Mouse (Mus musculus): ENCODE results near the gene Gjb4. TPM values are rescaled to one million over a fixed set of nuclear protein-coding genes. Genes with fewer than 3 reads are reported as not detected.

Gjb4 gene
- total and polyA plus RNA-seq, 2 experiments from 2014 or later = not detected

DNA sequence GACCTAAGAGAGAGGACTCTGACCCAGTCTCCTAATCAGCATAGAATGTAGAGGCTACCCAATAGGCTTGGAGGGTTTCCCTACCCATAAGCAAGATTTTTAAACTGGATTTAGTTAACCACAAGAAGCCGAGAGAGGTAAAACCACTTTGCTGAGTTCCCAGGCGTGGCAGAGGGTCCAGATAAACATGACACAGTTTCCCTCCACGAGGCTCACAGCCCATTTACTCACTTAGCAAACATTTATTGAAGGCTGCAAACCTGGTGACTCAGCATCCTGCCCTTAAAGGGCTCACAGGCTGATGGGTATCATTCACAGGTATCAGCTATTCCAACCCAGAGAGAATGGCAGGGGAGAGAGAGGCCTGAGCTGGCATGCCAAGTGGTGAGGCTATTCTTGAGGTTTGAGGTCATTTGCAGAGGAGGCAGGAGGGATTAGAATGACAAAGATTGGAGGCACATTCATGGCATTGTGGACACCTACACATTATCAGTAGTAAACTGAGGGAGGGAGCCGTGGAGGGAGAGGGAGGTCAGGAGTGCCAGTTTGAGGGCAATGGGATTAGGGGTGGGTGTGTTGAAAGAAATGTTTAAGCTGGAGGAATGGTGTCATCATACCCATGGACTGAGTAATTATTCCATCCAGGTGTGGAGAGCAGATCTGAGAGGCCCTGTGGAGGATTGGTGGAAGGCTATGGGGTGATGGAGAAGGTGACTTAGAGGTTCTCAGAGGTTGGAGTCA lies 4.2 kb downstream of the Gjb4 start:
- no peak for DNase-seq
- TF ChIP-seq CTCF (IDR thresholded peaks at IDR 0.05; ENCODE audit: low read depth) = no peak
- Histone ChIP-seq H3K36me3 (ENCODE audit: insufficient read depth) (no peaks in the 10 kb centered on the region), H3K4me2 (ENCODE audit: low read depth) (no peak overlapping the region), H3K27ac (ENCODE audit: low read depth, low read length) (no peak overlapping the region), H3K9me3 (ENCODE audit: low read length) (no peaks in the 10 kb centered on the region), H3K4me1 (ENCODE audit: insufficient read depth) (no peaks in the 10 kb centered on the region), H3K27me3 (ENCODE audit: insufficient read depth, low read length) (no peaks in the 10 kb centered on the region), H3K4me3 (ENCODE audit: low read depth, low read length) (no peak overlapping the region), H3K9ac (no peak overlapping the region)
- WGBS = 67% methylated on average over 4 of the region's 4 CpGs
- ATAC-seq = no peak

DNA sequence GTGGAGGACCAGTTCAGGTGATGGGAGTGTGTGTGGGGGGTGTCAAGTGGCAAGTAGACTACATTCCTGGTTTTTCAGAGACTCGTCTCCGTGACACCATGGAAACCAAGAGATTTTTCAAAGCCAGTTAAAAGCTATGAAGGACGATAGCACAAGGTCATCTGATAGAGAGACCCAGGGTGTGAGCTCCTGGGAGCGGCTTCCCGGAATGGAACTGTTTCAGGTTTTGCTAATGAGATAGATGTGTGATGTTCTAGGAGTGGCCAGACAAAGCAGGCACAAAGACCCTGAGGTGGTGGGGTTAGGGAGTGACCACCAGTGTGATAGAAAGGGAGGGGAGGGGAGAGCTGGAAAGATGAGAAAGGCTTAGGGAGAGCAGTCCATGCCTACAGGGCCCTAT lies 8.9 kb downstream of the Gjb4 start:
- no peak overlapping the region for H3K27ac ChIP-seq (ENCODE audit: low read depth, low read length)
- no peak overlapping the region for H3K9ac ChIP-seq
- no peaks in the 10 kb centered on the region for H3K9me3 ChIP-seq (ENCODE audit: low read length)
- TF ChIP-seq CTCF (IDR thresholded peaks at IDR 0.05; ENCODE audit: low read depth) = no peak
- WGBS = 86% methylated on average over 5 of the region's 5 CpGs
- H3K36me3 ChIP-seq (ENCODE audit: insufficient read depth) = no peaks in the 10 kb centered on the region
- DNase-seq = no peak
- H3K4me2 ChIP-seq (ENCODE audit: low read depth) = no peak overlapping the region
- no peak overlapping the region for H3K4me3 ChIP-seq (ENCODE audit: low read depth, low read length)
- H3K27me3 ChIP-seq (ENCODE audit: insufficient read depth, low read length) = no peaks in the 10 kb centered on the region
- no peaks in the 10 kb centered on the region for H3K4me1 ChIP-seq (ENCODE audit: insufficient read depth)
- ATAC-seq = no peak

DNA sequence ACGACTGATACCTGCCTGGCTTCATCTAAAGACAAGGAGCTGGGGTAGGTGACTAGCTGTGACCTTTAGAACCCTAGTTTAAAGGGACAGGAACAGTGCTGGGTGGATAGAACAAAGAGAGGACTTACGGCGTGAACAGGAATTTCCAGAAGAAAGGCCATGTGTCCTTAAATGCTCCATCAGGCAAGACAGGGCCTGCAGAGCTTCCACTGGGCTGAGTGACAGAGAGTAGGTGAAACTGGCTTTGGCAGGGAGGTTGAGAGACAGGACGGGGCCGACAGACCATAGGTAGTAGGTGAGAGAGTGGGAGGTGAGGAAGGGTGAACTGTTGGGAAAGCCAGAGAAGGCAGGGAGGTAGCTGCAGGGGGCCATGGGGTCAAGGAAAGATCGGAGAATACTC lies 12.5 kb downstream of the Gjb4 start:
- Histone ChIP-seq H3K4me3 (ENCODE audit: low read depth, low read length) (no peak overlapping the region), H3K27me3 (ENCODE audit: insufficient read depth, low read length) (no peaks in the 10 kb centered on the region), H3K4me2 (ENCODE audit: low read depth) (no peak overlapping the region), H3K9me3 (ENCODE audit: low read length) (no peaks in the 10 kb centered on the region), H3K36me3 (ENCODE audit: insufficient read depth) (no peaks in the 10 kb centered on the region), H3K9ac (no peak overlapping the region), H3K4me1 (ENCODE audit: insufficient read depth) (no peaks in the 10 kb centered on the region), H3K27ac (ENCODE audit: low read depth, low read length) (no peak overlapping the region)
- TF ChIP-seq CTCF (IDR thresholded peaks at IDR 0.05; ENCODE audit: low read depth) = no peak
- ATAC-seq (no peak), DNase-seq (no peak)
- 69% methylated on average over 6 of the region's 6 CpGs for WGBS

DNA sequence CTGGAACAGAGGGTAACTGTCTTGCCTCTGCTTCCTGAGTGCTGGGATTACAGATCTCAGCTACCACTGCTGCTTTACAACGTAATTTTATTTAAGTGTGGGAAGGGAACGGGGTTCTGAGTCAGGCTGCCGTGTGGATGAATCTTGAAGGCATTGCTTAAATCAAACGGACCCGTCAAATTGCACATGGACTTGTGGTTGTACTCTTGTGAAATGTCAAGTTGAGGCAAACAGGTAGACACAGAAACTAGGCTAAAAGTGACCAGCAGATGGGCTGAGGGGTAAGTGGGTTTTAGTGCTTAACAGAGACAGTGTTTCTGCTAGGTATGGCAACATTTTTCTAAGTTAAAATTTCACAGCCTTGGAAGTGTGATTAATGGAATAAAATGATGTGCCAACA lies 16.2 kb downstream of the Gjb4 start:
- Histone ChIP-seq H3K27ac (ENCODE audit: low read depth, low read length) (no peak overlapping the region), H3K9me3 (ENCODE audit: low read length) (no peaks in the 10 kb centered on the region), H3K4me1 (ENCODE audit: insufficient read depth) (no peaks in the 10 kb centered on the region), H3K4me2 (ENCODE audit: low read depth) (no peak overlapping the region), H3K9ac (no peak overlapping the region), H3K36me3 (ENCODE audit: insufficient read depth) (no peaks in the 10 kb centered on the region), H3K27me3 (ENCODE audit: insufficient read depth, low read length) (no peaks in the 10 kb centered on the region), H3K4me3 (ENCODE audit: low read depth, low read length) (no peak overlapping the region)
- DNase-seq (no peak), ATAC-seq (no peak)
- no peak for TF ChIP-seq CTCF (IDR thresholded peaks at IDR 0.05; ENCODE audit: low read depth)
- 89% methylated on average over 5 of the region's 5 CpGs for WGBS

DNA sequence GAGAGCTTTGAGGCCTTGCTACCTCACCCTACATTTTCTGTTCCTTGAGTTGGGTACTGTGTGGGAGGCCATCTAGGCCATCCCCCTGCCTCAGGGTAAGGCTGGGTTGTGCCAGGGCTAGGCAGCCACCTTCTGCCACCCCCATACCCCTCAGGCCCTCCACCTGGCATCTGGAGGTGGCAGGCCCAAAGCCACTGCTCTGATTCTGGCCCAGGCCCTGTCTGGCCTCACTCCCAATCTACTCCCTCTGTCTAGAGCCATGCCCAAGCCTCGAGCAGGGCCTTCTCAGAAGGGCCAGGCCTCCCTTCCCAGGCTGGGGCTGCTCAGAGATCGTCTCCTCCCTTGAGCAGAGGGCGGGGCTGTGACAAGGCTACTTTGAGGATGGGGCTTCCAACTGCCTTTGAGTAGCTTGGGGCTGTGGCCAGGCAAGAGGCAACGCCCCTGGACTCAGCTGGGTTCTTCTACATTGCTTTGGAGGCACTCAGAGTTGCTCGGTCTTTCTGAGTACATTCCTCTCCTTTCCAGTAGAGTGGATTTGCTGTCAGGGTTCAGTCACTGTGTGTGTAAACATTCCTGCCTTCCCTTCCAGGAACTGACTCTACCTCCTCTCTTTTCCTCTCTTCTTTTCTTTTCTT lies 18.9 kb downstream of the Gjb4 start:
- no peak for TF ChIP-seq CTCF (IDR thresholded peaks at IDR 0.05; ENCODE audit: low read depth)
- Histone ChIP-seq H3K27me3 (ENCODE audit: insufficient read depth, low read length) (peaks cover 24% of the 10 kb centered on the region), H3K4me3 (ENCODE audit: low read depth, low read length) (no peak overlapping the region), H3K36me3 (ENCODE audit: insufficient read depth) (no peaks in the 10 kb centered on the region), H3K27ac (ENCODE audit: low read depth, low read length) (no peak overlapping the region), H3K9ac (no peak overlapping the region), H3K4me2 (ENCODE audit: low read depth) (no peak overlapping the region), H3K4me1 (ENCODE audit: insufficient read depth) (peaks cover 11% of the 10 kb centered on the region), H3K9me3 (ENCODE audit: low read length) (no peaks in the 10 kb centered on the region)
- DNase-seq (no peak), ATAC-seq (no peak)
- 48% methylated on average over 5 of the region's 5 CpGs for WGBS

DNA sequence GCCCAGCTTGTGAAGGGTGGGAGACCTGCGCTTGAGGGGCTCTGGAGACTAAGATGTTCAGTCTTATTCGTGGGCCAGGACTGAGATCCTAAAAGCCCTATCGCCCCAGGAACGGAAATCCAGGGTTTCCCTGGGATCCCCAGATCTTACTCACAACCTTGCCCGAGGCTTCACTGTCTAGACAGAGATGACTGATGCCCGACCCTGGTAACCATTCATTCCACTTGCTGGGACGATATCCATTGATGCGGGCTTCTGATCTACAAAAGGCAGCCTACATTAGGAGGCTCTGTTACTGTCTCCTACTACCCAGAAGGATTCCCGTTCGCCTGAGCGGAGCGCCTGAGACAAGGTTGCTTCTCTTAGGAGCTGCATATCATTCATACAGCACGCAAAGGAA lies 22.7 kb downstream of the Gjb4 start:
- no peak overlapping the region for H3K9ac ChIP-seq
- peaks cover 30% of the 10 kb centered on the region for H3K27me3 ChIP-seq (ENCODE audit: insufficient read depth, low read length)
- WGBS = 24% methylated on average over 13 of the region's 13 CpGs
- no peak overlapping the region for H3K4me2 ChIP-seq (ENCODE audit: low read depth)
- H3K9me3 ChIP-seq (ENCODE audit: low read length) = no peaks in the 10 kb centered on the region
- no peak overlapping the region for H3K27ac ChIP-seq (ENCODE audit: low read depth, low read length)
- H3K4me1 ChIP-seq (ENCODE audit: insufficient read depth) = peaks cover 11% of the 10 kb centered on the region
- DNase-seq (no peak), ATAC-seq (no peak)
- H3K4me3 ChIP-seq (ENCODE audit: low read depth, low read length) = 0 out of 2 replicates have a peak overlapping the region, but pooled peaks have one; percentile 33
- no peaks in the 10 kb centered on the region for H3K36me3 ChIP-seq (ENCODE audit: insufficient read depth)
- no peak for TF ChIP-seq CTCF (IDR thresholded peaks at IDR 0.05; ENCODE audit: low read depth)
